Mouse (Mus musculus) heart, embryonic 10.5 days (tissue): Measurements from ENCODE around the gene Cmc2. TPM values are rescaled to one million over a fixed set of nuclear protein-coding genes. Genes with fewer than 3 reads are reported as not detected.

Experiments used
- DNase-seq: peaks from one replicate; pipeline ENCODE4 v3.0.0-alpha.2; 2017; ENCODE audit warnings: low spot score
- H3K27ac ChIP-seq: fragments of 300-500 bp; sonication (generic); 2 replicates; pipeline ENCODE4 v1.5.1; 2016; ENCODE audit warnings: mild to moderate bottlenecking
- H3K27me3 ChIP-seq: fragments of 300-500 bp; sonication (generic); 2 replicates; pipeline ENCODE4 v1.6.1; 2016; ENCODE audit warnings: mild to moderate bottlenecking; ENCODE audit not compliant: poor library complexity, insufficient read depth, severe bottlenecking
- H3K36me3 ChIP-seq: fragments of 300-500 bp; sonication (generic); 2 replicates; pipeline ENCODE4 v1.6.1; 2016; ENCODE audit warnings: mild to moderate bottlenecking, moderate library complexity
- H3K4me1 ChIP-seq: fragments of 300-500 bp; sonication (generic); 2 replicates; pipeline ENCODE4 v1.6.1; 2016; ENCODE audit warnings: mild to moderate bottlenecking
- H3K4me3 ChIP-seq: fragments of 300-500 bp; sonication (generic); 2 replicates; pipeline ENCODE4 v1.5.1; 2016; ENCODE audit warnings: mild to moderate bottlenecking, moderate library complexity
- H3K9me3 ChIP-seq: fragments of 300-500 bp; sonication (generic); 2 replicates; pipeline ENCODE4 v1.6.1; 2016; ENCODE audit warnings: mild to moderate bottlenecking, moderate library complexity
- WGBS: fragments of 180-500 bp; shearing (Covaris S2); methylation state at CpG from one replicate; pipeline ENCODE4 v1.1.7; 2016; 5-methylcytosine and 5-hydroxymethylcytosine counted together
- polyA plus RNA-seq: library from polyadenylated mRNA; unstranded; fragments of >200 nt; fragmentation: Nextera tagmentation; extraction: Ambion mirVana; gene quantifications from 2 replicates; pipeline ENCODE4 v1.2.1, GENCODE M21; 2016

Cmc2 gene
- polyA plus RNA-seq, 1 experiment from 2014 or later = 82.0 TPM

- H3K9me3 ChIP-seq = no peaks in the 10 kb centered on the region
- DNase-seq = no peak
- WGBS = 91% methylated on average over 3 of the region's 3 CpGs
- no peaks in the 10 kb centered on the region for H3K36me3 ChIP-seq
- no peak overlapping the region for H3K27ac ChIP-seq
- H3K27me3 ChIP-seq = peaks cover 30% of the 10 kb centered on the region
- H3K4me3 ChIP-seq = no peak overlapping the region
- peaks cover 6% of the 10 kb centered on the region for H3K4me1 ChIP-seq
These were observed 56.7 kb downstream of the Cmc2 start for GRCm38 (mm10) chr8:116864514-116864913.

GRCm38 (mm10) chr8:116864022-116864387, 57.2 kb downstream of the Cmc2 start:
- Histone ChIP-seq H3K4me3 (no peak overlapping the region), H3K9me3 (no peaks in the 10 kb centered on the region), H3K27ac (no peak overlapping the region), H3K4me1 (peaks cover 6% of the 10 kb centered on the region), H3K27me3 (peaks cover 30% of the 10 kb centered on the region), H3K36me3 (no peaks in the 10 kb centered on the region)
- no peak for DNase-seq
- 45% methylated on average over 9 of the region's 9 CpGs for WGBS

- Histone ChIP-seq H3K36me3 (no peaks in the 10 kb centered on the region), H3K27me3 (peaks cover 30% of the 10 kb centered on the region), H3K27ac (peak overlapping the region; percentile 67; the same call in 1 of the 2 replicates), H3K4me3 (peak overlapping the region; percentile 58), H3K4me1 (peaks cover 6% of the 10 kb centered on the region), H3K9me3 (no peaks in the 10 kb centered on the region)
- DNase-seq = no peak
- 4% methylated on average over 30 of the region's 30 CpGs for WGBS
These were observed 57.8 kb downstream of the Cmc2 start for GRCm38 (mm10) chr8:116863357-116864021.

GRCm38 (mm10) chr8:116862191-116862590, 59.1 kb downstream of the Cmc2 start:
- no peak for DNase-seq
- no peaks in the 10 kb centered on the region for H3K36me3 ChIP-seq
- H3K4me3 ChIP-seq = no peak overlapping the region
- WGBS = 81% methylated on average over 4 of the region's 4 CpGs
- H3K9me3 ChIP-seq = no peaks in the 10 kb centered on the region
- no peak overlapping the region for H3K27ac ChIP-seq
- H3K27me3 ChIP-seq = peaks cover 30% of the 10 kb centered on the region
- peaks cover 6% of the 10 kb centered on the region for H3K4me1 ChIP-seq

- Histone ChIP-seq H3K27ac (no peak overlapping the region), H3K27me3 (no peaks in the 10 kb centered on the region), H3K4me1 (no peaks in the 10 kb centered on the region), H3K4me3 (no peak overlapping the region), H3K9me3 (no peaks in the 10 kb centered on the region), H3K36me3 (no peaks in the 10 kb centered on the region)
- no peak for DNase-seq
- WGBS = 79% methylated on average over 11 of the region's 11 CpGs
These were observed 69.2 kb downstream of the Cmc2 start for GRCm38 (mm10) chr8:116852042-116852441.

- Histone ChIP-seq H3K4me3 (no peak overlapping the region), H3K27ac (no peak overlapping the region), H3K9me3 (no peaks in the 10 kb centered on the region), H3K27me3 (no peaks in the 10 kb centered on the region), H3K36me3 (no peaks in the 10 kb centered on the region), H3K4me1 (no peaks in the 10 kb centered on the region)
- DNase-seq = no peak
- WGBS = 69% methylated on average over 3 of the region's 3 CpGs
These were observed 73.2 kb downstream of the Cmc2 start for GRCm38 (mm10) chr8:116848042-116848441.

- 68% methylated on average over 6 of the region's 6 CpGs for WGBS
- H3K27me3 ChIP-seq = no peaks in the 10 kb centered on the region
These were observed 78.6 kb downstream of the Cmc2 start for GRCm38 (mm10) chr8:116842678-116843077.

More at GRCm38 (mm10) chr8:116842678-116843077, 78.6 kb downstream of the Cmc2 start:
- Histone ChIP-seq H3K36me3 (no peaks in the 10 kb centered on the region), H3K27ac (no peak overlapping the region), H3K4me1 (no peaks in the 10 kb centered on the region), H3K9me3 (no peaks in the 10 kb centered on the region), H3K4me3 (no peak overlapping the region)
- no peak for DNase-seq

Other genes with a start within 250 kb of the Cmc2 start
- gene Cdyl2, start 188.5 kb downstream of the Cmc2 start, polyA plus RNA-seq = 4.5 and 5.1 TPM in 2 replicates
- 36.9 and 45.5 TPM in 2 replicates for gene Cenpn, start 275 bp upstream of the Cmc2 start, polyA plus RNA-seq
- gene Atmin, start 21.9 kb upstream of the Cmc2 start, polyA plus RNA-seq = 8.6 and 11.2 TPM in 2 replicates
- 0.74 and 1.3 TPM in 2 replicates for gene 1700030J22Rik, start 57.5 kb upstream of the Cmc2 start, polyA plus RNA-seq
- 106 and 140 TPM in 2 replicates for gene Gcsh, start 72.1 kb upstream of the Cmc2 start, polyA plus RNA-seq
- gene Pkd1l2, start 161.0 kb upstream of the Cmc2 start, polyA plus RNA-seq = 0.03 TPM in 1 of 2 replicates, not detected in the other
- 0.14 and 2.8 TPM in 2 replicates for gene Bco1, start 174.4 kb upstream of the Cmc2 start, polyA plus RNA-seq
- 1.9 TPM in 2 replicates for gene Gan, start 236.7 kb upstream of the Cmc2 start, polyA plus RNA-seq